Mouse (Mus musculus) ES-E14 (cell line): ENCODE data around the gene 6030458C11Rik.

Experiments used
- HCFC1 ChIP-seq: IDR thresholded peaks from 2 replicates; pipeline ENCODE4 v1.6.1; 2012; ENCODE audit warnings: low read length, inconsistent platforms, borderline replicate concordance; ENCODE audit not compliant: insufficient read depth
- MAFK ChIP-seq: IDR thresholded peaks from 2 replicates; pipeline ENCODE4 v1.6.1; 2014; ENCODE audit warnings: mild to moderate bottlenecking, low read depth, low read length, inconsistent platforms; ENCODE audit not compliant: insufficient read depth
- ZC3H11A ChIP-seq: IDR thresholded peaks from 2 replicates; pipeline ENCODE4 v1.6.1; 2012; ENCODE audit warnings: low read depth, mild to moderate bottlenecking, inconsistent platforms, low read length, borderline replicate concordance

- TF ChIP-seq HCFC1 (no peak; the same call in 1 of the 2 replicates), ZC3H11A (no peak), MAFK (no peak)
Measured at GRCm38 (mm10) chr15:12833385-12833784, 8.9 kb upstream of the 6030458C11Rik start.
